Mouse (Mus musculus): ENCODE measurements around the gene Sema3g.

The Sema3g gene

DNA sequence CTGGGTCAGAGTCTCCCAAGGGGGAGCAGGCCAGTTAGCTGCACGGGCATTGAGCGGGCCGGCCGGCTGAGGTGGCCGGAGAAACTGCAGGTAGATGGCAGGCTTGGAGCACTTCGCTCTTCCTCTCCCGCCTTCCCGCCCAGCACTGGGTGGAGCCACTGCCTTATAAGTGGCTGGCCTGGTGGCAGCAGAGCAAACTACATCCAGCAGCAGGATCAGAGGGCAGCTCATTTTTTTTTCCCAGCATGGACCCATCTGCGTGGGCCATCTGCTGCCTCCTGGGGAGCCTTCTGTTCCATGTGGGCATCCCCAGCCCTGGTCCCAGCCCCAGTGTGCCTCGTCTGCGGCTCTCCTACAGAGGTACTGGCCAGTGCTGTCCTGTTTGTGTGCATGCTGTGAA is at the start of gene Sema3g:
Gene Sema3g, plus strand, starts transcription at position 195 of the 400 bp plus-strand sequence.
- no peak for DNase-seq (ENCODE audit: low read depth)

DNA sequence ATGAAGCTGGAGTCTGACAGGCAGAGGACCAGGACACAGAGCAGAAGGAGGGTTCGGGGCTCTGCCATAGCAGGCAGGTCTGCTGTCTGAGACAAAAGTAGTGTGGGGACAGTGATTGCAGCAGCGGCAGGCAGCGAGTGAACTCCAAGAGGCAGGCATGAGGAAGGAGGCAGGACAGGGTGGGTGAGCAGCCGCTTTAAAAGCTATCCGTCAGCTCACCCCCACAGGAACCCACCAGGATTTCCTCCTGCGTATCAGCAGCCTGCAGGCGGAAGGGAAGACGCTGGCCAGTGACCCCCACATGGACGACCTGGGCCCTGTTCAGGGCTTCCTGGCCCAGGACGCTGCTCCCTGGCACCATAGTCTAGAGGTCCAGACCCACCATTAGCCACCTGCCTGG is 49.2 kb upstream of the Sema3g start, which contains the start of gene Stab1:
Gene Stab1, minus strand, starts transcription at position 217 of the 400 bp plus-strand sequence.
- DNase-seq (ENCODE audit: low read depth) = no peak

DNA sequence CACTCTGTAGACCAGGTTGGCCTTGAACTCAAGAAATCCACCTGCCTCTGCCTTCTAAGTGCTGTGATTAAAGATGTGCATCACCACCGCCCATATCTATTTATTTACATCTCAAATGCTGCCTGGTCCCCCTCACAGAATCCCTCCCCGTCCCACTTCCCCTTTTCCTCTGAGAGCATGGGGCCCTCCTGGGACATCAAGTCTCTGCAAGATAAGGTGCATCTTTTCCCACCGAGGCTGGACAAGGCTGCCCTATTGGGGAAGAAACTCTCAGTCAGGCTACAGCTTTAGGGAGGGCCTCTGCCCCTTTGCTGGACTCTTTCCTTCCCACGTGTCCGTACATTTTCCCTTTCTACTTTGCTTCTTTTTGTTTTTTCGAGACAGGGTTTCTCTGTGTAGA is 48.2 kb upstream of the Sema3g start:
- DNase-seq (ENCODE audit: low read depth) = no peak

DNA sequence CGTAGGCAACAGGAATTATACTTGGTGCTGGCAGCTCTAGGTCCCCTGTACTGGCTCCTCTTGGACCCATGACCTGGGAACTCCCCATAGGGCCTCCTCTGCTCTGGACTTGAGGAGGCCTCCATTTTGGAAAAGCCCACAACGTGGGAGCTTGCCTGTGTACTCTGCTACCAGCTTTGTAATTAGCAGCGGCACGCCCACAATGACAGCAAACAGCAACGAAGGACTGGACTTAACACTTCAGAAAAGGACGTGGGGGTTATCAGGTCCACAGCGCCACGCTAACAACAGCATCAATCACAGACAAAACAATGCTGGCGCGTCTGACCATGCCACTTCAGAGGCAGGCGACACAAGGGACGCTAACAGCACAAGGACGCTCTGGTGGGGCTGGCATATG is 46.7 kb upstream of the Sema3g start:
- no peak for DNase-seq (ENCODE audit: low read depth)

DNA sequence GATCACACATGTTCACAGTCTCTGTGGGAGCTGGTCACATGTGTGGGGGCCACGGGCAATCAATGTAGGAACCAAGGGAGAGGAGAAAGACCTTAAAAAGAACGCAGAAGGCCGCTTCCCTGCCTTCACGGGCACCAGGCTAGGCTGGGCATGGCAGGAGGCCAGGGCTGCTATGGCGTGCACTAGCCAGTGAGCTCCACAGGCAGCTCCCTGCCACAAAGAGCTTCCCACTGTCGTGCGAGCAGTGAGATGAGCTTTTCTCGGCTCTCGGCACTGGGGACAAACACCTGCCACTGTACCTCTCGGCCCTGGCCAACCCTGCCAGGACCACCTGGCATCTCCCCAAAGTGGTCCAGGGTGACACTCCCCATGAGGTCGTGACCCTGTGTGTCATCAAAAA is 46.3 kb upstream of the Sema3g start:
- DNase-seq (ENCODE audit: low read depth) = no peak

DNA sequence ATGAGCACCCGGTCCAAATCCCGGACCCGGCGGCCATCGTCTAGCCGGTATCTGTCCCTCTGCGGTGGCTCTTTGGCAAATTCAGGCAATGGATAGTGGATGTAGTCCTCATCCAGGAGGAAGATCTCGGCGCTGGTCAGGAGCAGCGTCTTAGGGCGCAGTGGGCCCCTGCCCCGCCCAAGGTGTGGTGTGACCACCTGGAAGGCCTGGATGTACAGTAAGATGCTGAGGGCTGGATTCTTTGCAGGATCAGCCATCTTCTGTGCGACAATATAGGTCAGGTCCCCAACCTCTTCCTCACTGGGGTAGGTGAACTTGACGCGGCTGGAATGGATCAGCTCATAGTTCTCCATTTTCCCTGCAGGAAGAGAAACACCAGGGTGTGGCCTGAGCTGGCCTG is 45.8 kb upstream of the Sema3g start:
- DNase-seq (ENCODE audit: low read depth) = no peak

DNA sequence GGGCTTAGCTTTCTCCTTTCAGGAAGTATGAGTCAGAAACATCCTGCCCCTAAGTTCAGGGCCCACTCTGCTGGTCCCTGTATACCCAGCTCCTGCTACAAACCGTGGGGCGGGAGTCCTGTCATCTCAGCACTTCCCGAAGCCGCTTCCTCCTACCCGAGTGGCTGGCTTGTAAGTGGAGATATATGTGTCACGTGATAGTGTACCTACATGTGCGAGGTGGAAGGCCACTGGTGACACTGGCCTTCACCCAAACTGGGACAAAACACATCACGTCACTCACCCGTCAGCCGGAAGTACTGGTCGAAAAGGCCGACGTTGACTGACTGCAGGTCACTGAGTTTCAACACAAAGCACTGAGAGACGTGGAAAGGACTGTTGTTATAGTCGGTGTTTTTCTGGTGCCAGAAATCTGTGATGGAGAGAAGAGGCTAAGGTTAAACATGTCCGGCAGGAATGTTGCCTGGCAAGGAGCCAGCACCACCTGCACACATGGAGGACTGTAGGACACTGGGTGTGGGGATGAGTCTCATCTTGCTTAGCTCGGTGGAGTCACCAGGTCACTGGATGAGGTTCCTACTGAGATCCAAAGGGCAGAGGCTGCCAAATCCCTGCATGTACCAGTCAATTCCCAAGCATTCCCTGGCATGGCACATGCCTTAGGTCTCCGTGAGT is 44.7 kb upstream of the Sema3g start:
- DNase-seq (ENCODE audit: low read depth) = no peak

DNA sequence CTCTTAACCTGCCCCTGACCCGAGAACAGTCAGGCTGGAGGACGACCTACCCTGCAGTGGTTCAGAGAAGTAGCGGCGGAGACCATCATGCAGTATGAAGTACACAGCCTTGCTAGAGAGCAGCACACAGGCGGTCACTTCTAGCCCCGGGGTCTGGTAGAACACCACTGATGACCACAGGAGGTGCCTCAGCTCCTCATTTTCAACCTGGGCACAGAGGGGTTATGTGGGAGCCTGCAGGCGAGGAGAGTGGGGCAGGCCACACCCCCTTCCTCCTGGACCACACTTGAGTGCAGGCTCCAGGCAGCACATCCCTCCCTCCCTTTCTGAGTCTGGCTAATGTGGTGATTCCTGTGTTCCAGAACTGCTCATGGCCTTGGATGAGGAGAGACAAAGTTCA is 44.1 kb upstream of the Sema3g start:
- no peak for DNase-seq (ENCODE audit: low read depth)

DNA sequence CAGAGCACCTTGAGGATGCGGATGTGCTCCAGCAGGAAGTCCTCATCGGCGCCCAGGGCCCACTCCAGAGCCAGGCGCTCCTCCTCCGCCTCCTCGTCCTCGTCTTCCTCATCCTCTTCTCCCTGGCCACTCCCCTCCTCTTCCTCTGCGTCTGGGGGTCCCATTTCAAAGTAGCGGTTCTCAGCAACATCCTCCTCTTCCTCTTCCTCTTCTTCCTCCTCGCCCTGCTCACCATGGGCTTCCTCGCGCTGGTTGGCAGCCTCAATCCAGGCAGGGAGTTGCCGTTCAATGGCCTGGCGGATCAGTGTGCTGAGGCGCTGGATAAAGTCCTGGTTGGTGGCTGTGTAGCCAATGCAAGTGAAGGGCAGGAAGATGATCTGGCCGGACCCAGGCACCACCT is 40.4 kb upstream of the Sema3g start:
- DNase-seq (ENCODE audit: low read depth) = no peak

DNA sequence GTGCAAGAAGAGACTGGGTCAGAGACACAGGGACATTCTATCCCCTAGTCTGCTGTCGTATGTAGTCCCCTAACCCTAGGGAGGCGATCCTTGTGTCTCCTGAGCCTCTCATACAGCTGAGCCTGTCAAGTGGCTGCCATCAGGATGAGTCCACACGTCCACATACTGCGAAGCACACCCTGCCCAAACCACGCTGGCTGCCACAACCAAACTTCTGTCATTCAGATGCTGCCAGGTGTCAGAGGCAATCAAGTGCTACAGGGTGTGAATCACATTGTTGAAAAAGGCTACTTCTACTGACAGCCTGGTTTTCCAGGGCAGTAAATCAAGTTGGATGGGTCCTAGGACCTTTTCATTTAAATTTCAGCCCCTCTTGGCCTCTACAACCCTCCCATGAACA is 39.9 kb upstream of the Sema3g start:
- no peak for DNase-seq (ENCODE audit: low read depth)

DNA sequence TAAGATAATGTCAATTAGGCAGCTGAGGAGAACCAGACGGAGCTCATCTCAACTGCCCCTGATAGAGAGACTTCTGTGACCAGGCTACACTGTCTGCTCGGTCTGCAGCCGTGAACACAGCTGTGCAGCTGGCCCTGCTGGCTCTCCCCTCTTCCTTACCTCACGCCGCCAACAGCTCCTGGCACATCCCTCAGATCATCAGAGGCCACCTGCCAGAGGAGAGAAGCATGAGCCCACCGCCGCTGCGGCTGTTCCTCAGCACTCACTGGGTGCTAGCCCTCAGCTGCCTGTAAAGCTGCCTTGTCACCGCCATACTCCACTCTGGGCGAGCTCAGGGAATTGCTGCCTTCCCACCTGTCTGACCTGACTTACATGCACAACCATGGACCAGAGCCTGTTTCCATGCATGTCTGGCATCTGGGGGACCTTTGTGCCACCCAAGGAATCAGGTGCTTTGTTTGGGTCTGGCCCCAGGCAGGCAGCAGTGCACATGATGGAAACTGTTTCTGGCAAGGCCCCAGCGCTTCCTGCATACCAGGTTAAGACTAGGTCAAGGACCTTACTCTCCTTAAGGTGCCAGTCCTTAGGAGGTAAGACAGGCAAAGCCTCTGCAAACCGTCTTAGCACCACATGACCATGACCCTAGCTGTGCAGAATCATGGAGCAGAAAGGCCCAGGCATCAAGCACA is 37.8 kb upstream of the Sema3g start:
- DNase-seq (ENCODE audit: low read depth) = no peak

DNA sequence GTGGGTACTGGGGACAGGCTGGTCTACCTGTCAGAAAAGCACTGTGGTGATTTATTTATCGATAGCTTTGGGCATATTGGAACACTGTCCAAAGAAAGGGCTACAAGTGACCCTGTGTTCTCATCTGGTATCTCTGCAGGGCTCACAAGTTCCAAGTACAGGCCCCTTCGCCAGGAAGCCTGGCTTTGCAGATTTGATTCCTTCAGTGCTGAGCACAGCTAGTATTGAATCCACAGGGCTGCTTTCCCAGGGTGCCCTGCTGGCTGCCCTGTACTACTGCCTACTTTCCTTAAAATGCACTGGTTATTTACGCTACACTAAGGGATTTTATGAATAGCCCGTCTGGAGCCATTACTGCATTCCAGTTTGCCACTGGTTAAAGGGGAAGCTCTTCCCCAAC is 36.1 kb upstream of the Sema3g start:
- DNase-seq (ENCODE audit: low read depth) = no peak

DNA sequence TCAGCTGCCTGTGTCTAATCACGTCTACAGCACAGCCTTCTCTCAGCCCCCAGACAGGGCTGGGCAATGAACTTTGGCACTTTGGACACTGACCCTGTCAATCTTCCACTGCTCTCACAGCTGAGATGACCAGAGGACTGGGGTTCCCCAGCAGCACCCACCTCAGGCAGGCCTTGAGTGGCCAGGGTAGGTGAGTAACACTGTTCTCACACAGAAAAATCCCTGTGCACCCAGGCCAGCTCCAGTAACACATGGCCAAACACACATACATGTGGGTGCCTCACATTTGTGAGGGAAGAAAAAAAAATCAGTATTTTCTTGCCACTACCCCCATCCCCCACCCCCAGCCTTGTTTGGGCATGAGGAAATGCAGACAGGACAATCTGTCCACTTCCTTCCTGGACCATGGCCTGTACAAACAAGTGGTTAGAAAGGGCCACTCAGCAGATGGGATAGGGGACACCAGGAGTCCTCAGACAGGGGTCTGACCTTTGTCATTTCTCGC is 34.8 kb upstream of the Sema3g start:
- no peak for DNase-seq (ENCODE audit: low read depth)

DNA sequence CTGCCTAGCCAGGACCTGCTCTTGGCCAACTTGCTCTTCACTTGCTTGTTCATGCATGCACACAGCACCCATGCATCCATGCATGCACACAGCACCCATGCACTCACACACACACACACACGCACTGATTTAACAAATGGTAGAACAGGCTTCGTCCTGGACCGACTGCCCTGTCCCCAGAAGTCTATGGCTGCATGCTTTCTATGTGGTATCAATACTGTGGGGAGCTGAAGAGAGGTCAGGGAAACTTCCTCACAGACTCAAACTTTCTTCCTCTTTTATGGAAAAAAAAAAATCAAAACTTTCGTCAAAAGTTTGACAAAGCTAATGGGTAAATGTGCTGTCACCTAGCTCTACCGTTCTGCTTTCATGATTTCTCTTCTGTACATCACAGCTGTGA is 34.1 kb upstream of the Sema3g start:
- DNase-seq (ENCODE audit: low read depth) = no peak

DNA sequence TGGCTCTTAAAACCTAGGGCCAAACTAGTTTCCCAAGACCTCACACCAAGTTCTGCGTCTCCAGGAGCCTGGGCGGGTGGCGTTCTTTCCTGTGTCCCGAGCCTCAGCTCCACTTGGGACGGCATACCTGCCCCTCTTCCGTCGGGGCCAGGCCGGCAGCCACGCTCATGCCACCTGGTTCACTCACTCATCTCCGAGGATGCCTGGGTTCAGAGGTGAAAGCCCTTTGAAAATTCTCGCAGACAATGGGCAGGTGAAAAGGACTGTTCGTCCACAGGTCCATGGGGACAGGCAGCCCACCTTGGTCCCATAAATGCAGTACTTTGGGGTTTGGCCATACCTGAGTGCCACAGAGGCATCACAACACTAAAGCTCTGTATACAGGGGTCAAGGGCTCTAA is 33.5 kb upstream of the Sema3g start:
- no peak for DNase-seq (ENCODE audit: low read depth)

DNA sequence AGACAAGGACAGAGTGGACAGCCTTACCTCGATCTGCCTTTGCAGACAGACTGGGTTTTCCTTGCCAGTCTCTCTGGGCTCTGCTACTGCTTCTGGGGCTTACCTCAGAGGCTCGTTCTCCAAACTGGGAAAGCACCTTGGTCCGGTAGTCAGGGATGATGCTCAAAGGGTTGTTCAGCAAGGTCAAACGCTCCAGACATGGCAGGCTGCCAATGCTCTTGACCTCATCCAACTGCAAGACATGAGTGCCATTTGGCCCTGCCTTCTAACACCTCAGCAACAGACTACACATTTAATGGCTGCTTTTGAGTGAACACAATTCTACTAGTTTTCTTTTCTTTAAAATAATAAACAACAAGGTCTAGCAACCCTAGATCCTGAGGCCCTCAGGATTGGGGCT is 31.0 kb upstream of the Sema3g start:
- no peak for DNase-seq (ENCODE audit: low read depth)

DNA sequence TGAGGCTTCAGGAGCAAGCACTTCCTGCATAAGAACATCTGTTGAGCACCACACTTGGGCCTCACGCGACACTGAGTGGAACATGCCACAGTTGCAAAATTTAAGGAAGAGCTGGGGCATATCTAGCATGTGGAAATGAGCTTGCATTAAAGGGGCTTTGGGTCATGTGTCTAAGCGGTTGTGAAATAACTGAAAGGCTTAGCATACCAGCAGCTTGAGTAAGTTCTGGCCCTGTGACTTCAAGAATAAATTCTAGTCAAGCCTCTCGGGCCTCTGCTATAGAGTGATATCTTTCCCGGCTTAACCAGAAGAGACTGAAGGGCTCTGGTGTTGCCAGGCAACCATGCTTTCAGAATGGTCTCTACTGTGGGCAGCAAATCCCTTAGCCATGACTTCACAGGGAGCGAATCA is 28.9 kb upstream of the Sema3g start:
- no peak for DNase-seq (ENCODE audit: low read depth)

DNA sequence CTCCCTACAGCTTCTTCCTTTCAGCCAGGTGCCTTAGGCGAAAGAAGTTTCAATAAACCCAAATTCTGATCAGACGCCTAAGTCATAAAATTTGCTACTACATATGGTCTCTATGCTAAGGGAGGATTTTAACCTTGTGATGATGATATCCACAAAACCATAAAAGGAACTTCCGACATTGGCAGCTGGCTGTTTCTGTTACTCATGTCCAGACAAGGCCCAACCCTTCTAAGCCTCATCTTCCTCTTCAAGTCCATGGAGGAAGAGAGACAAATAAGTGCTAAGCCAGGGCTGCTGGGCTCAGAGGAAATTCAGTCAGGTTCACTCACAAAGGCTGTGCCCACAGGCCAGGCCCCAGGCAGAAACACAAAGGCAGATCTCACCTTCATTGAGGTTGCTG is 28.3 kb upstream of the Sema3g start:
- DNase-seq (ENCODE audit: low read depth) = no peak

DNA sequence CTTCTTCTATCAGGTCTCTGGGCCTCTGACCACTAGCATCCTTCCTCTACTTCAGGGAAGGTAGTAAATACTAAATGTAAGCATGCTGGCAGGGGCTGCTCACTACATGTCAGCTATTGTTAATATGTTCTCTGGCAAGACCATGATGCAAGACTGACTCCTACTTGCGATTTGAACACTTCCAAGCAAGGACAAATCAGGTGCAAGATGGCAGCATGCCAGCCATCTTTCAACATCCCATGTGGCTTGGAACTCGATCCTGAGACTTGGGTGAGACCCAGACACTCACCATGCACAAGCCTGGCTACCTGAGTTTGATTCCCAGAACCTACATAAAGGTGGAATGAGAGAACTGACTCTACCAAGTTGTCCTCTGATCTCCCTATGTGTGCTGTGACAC is 25.7 kb upstream of the Sema3g start:
- DNase-seq (ENCODE audit: low read depth) = no peak

DNA sequence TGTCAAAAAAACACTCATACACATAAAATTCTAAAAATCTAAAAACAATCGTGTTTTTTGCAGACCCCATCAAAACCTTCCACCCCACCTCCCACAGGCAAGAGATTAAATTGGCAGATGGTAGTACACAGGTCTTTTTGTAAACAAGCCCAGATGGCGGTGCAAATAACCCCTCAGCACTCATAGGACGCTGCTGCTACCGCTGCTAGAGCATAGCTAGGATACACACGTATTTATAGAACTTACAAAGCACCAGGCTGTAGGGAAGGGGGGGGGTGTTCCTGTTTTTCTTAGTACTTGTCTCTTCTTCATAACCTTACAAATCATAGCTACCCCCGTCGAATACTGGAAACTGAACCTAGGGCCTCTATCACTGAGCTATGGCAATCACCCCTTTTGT is 23.9 kb upstream of the Sema3g start:
- DNase-seq (ENCODE audit: low read depth) = no peak

DNA sequence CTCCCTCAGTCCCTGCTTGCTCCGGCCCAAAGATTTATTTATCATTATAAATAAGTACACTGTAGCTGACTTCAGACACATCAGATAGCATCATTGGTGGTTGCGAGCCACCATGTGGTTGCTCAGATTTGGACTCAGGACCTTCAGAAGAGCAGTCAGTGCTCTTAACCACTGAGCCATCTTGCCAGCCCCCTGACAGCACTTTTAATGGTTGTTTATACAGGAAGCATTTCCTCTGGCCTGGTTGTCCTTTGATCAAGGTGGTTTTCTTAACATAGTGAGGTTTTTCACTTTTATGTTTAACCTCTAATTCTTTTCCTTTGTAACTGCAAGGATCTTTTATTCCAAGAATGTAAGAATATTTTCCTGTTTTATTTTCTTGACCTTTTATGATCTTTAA is 23.2 kb upstream of the Sema3g start:
- DNase-seq (ENCODE audit: low read depth) = peak; percentile 54

DNA sequence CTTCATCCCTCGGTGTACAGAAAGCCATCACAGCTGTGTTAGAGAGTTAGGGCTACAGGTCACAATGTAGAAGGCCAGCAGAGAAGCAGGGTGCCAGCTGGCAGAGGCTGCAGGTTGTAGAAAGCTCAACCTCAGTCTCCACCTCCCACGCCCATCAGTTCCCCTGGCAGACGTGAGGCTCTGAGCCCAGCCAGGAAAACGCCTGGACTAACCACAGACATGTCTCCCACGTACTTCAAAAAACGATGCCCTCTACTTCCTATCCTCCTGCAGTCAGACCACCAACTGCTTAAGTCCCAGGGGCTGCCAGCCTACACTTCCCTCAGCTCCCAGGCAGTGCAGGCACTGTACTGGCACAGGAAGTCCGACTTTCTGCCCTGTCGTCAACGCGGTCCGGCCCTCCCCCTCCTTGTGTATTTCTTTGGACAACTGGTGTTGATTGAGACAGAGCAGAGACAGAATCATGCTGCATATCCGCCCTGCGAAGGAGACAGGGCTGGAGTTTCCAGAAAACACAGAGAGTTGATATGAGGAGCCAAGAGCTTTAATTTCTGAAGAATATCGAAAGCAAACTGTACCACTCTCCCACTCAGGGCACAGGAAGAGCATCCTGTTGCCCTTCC is 22.7 kb upstream of the Sema3g start:
- DNase-seq (ENCODE audit: low read depth) = peak; percentile 57

DNA sequence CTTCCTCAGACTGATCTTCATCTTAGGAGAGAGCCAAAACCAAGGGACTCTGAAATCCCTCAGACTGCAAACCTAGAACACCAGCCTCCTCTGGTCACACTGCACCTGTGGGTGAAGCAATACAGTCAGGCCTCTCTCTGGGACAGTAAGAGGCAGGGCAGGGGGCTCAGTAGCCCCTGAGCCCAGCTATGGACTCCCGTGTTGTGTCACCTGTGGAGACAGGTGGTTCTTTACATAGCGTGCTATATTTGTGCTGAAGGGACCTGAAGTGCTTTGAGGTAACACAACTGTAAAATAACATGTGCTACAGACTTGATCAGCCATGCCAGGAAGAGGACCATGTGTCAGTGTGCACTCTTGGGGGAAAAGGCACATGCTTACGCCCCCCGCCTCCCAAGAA is 22.1 kb upstream of the Sema3g start:
- no peak for DNase-seq (ENCODE audit: low read depth)
